Mouse (Mus musculus) right cerebral cortex, postnatal 4 days (tissue): ENCODE data around the gene Sept12.

ENCODE experiments used
- DNase-seq: peaks from one replicate; pipeline ENCODE4 v3.0.0-alpha.2; 2022

Sept12 gene

GRCm38 (mm10) chr16:4971626-4972025 is 26.0 kb downstream of the Sept12 start:
- no peak for DNase-seq

- no peak for DNase-seq
Observed at GRCm38 (mm10) chr16:4969055-4969843, 28.4 kb downstream of the Sept12 start.

GRCm38 (mm10) chr16:4968426-4968825 is 29.2 kb downstream of the Sept12 start:
- DNase-seq = no peak

GRCm38 (mm10) chr16:4965392-4966129 is 32.1 kb downstream of the Sept12 start:
- no peak for DNase-seq

- no peak for DNase-seq
Observed at GRCm38 (mm10) chr16:4964731-4965391, 32.8 kb downstream of the Sept12 start.

- DNase-seq = peak; percentile 96
Observed at GRCm38 (mm10) chr16:4963797-4964709, 33.6 kb downstream of the Sept12 start, which contains the start of gene Anks3. TSS of gene Anks3 (minus strand) at chr16:4964205.

GRCm38 (mm10) chr16:4963346-4963745 is 34.3 kb downstream of the Sept12 start:
- no peak for DNase-seq

GRCm38 (mm10) chr16:4960260-4960659 is 37.4 kb downstream of the Sept12 start:
- DNase-seq = no peak

- DNase-seq = no peak
Observed at GRCm38 (mm10) chr16:4957446-4957845, 40.2 kb downstream of the Sept12 start.

- no peak for DNase-seq
Observed at GRCm38 (mm10) chr16:4956609-4957008, 41.0 kb downstream of the Sept12 start.

- no peak for DNase-seq
Observed at GRCm38 (mm10) chr16:4947378-4947777, 50.3 kb downstream of the Sept12 start.

- DNase-seq = no peak
Observed at GRCm38 (mm10) chr16:4946155-4946554, 51.5 kb downstream of the Sept12 start.

- DNase-seq = no peak
Observed at GRCm38 (mm10) chr16:4945415-4945814, 52.2 kb downstream of the Sept12 start.

GRCm38 (mm10) chr16:4943431-4943830 is 54.2 kb downstream of the Sept12 start:
- DNase-seq = no peak

- DNase-seq = no peak
Observed at GRCm38 (mm10) chr16:4942868-4943267, 54.8 kb downstream of the Sept12 start.

GRCm38 (mm10) chr16:4941016-4941415 is 56.6 kb downstream of the Sept12 start:
- no peak for DNase-seq

GRCm38 (mm10) chr16:4940311-4940850 is 57.3 kb downstream of the Sept12 start:
- no peak for DNase-seq

- peak; percentile 45 for DNase-seq
Observed at GRCm38 (mm10) chr16:4939412-4939811, 58.2 kb downstream of the Sept12 start.

GRCm38 (mm10) chr16:4938989-4939388 is 58.7 kb downstream of the Sept12 start:
- peak; percentile 96 for DNase-seq

- no peak for DNase-seq
Observed at GRCm38 (mm10) chr16:4938461-4938860, 59.2 kb downstream of the Sept12 start, which contains the start of gene Nudt16l1. TSS of gene Nudt16l1 (plus strand) at chr16:4938761.

GRCm38 (mm10) chr16:4937351-4938190 is 60.1 kb downstream of the Sept12 start:
- DNase-seq = no peak
